Mouse (Mus musculus) kidney, adult 2 months (tissue): Measurements from ENCODE around the gene Arl8a. TPM values are rescaled to one million over a fixed set of nuclear protein-coding genes. Genes with fewer than 3 reads are reported as not detected.
A peak's percentile ranks its signal among the peaks of the same experiment; 100 is the strongest.

Experiments used
- DNase-seq: peaks from one replicate; pipeline ENCODE4 v3.0.0; 2021
- H3K27ac ChIP-seq: fragments of 200-500 bp; 2 replicates; pipeline ENCODE4 v1.5.1; 2012; ENCODE audit warnings: low read depth, low read length, control low read depth, inconsistent platforms; ENCODE audit not compliant: insufficient read depth
- H3K27me3 ChIP-seq: fragments of 200-500 bp; replicated peaks from 2 replicates; pipeline ENCODE4 v1.6.1; 2012; ENCODE audit warnings: mild to moderate bottlenecking, moderate library complexity, low read length, inconsistent platforms; ENCODE audit not compliant: control insufficient read depth, insufficient read depth
- H3K36me3 ChIP-seq: fragments of 200-500 bp; 2 replicates; pipeline ENCODE4 v1.6.1; 2012; ENCODE audit warnings: mild to moderate bottlenecking, moderate library complexity, low read length, inconsistent platforms; ENCODE audit not compliant: control insufficient read depth, insufficient read depth
- H3K4me1 ChIP-seq: fragments of 200-500 bp; 2 replicates; pipeline ENCODE4 v1.6.1; 2011; ENCODE audit warnings: low read length; ENCODE audit not compliant: control insufficient read depth, insufficient read depth
- H3K4me3 ChIP-seq: fragments of 200-500 bp; 2 replicates; pipeline ENCODE4 v1.5.1; 2011; ENCODE audit warnings: mild to moderate bottlenecking, low read depth, low read length, control low read depth; ENCODE audit not compliant: insufficient read depth
- CTCF ChIP-seq: fragments of 200-500 bp; conservative IDR thresholded peaks from 2 replicates; pipeline ENCODE4 v1.5.1; 2011; ENCODE audit warnings: low read depth, mild to moderate bottlenecking, control low read depth, low read length, moderate library complexity, mixed read lengths; ENCODE audit not compliant: insufficient read depth, insufficient read length
- POLR2A ChIP-seq: fragments of 200-500 bp; IDR thresholded peaks from one replicate; pipeline ENCODE4 v1.6.1; 2011; ENCODE audit warnings: low read depth, low read length, control low read depth
- whole genome bisulfite sequencing: fragments of 180-500 bp; shearing (Covaris S2); methylation state at CpG from one replicate; pipeline ENCODE4 v1.1.7; 2018; 5-methylcytosine and 5-hydroxymethylcytosine counted together
- polyA plus RNA-seq: library from polyadenylated mRNA; depleted of rRNA; stranded (reverse); fragments of >200 nt; gene quantifications from 2 replicates; pipeline ENCODE4 v1.2.3, GENCODE M21; 2012

Gene Arl8a
- polyA plus RNA-seq, 1 experiment = 107 TPM

GRCm38 (mm10) chr1:135180830-135181229, 34.2 kb downstream of the Arl8a start:
- H3K27ac ChIP-seq = no peak overlapping the region
- WGBS = 81% methylated on average over 10 of the region's 10 CpGs
- H3K36me3 ChIP-seq = no peaks in the 10 kb centered on the region
- DNase-seq = no peak
- no peak for TF ChIP-seq CTCF
- no peak for TF ChIP-seq POLR2A
- H3K27me3 ChIP-seq = no peaks in the 10 kb centered on the region
- H3K4me1 ChIP-seq = peaks cover 28% of the 10 kb centered on the region
- H3K4me3 ChIP-seq = no peak overlapping the region

- TF ChIP-seq POLR2A (no peak), CTCF (no peak)
- Histone ChIP-seq H3K4me1 (peaks cover 28% of the 10 kb centered on the region), H3K27me3 (no peaks in the 10 kb centered on the region), H3K27ac (peak overlapping the region; percentile 49; the same call in 1 of the 2 replicates), H3K36me3 (no peaks in the 10 kb centered on the region), H3K4me3 (no peak overlapping the region)
- 64% methylated on average over 4 of the region's 4 CpGs for WGBS
- DNase-seq = no peak
Measured at GRCm38 (mm10) chr1:135181275-135181674, 34.7 kb downstream of the Arl8a start.

GRCm38 (mm10) chr1:135181880-135182623, 35.4 kb downstream of the Arl8a start:
- 44% methylated on average over 8 of the region's 8 CpGs for WGBS
- H3K4me3 ChIP-seq = no peak overlapping the region
- H3K36me3 ChIP-seq = no peaks in the 10 kb centered on the region
- DNase-seq = peak; percentile 94
- H3K27ac ChIP-seq = peak overlapping the region; percentile 49
- peaks cover 28% of the 10 kb centered on the region for H3K4me1 ChIP-seq
- no peak for TF ChIP-seq CTCF
- TF ChIP-seq POLR2A = no peak
- no peaks in the 10 kb centered on the region for H3K27me3 ChIP-seq

- DNase-seq = no peak
- H3K27ac ChIP-seq = no peak overlapping the region
- TF ChIP-seq POLR2A = no peak
- no peaks in the 10 kb centered on the region for H3K36me3 ChIP-seq
- peaks cover 28% of the 10 kb centered on the region for H3K4me1 ChIP-seq
- WGBS = 68% methylated on average over 3 of the region's 3 CpGs
- no peaks in the 10 kb centered on the region for H3K27me3 ChIP-seq
- H3K4me3 ChIP-seq = no peak overlapping the region
Measured at GRCm38 (mm10) chr1:135182975-135183374, 36.4 kb downstream of the Arl8a start.

- peak; percentile 34 for DNase-seq
- WGBS = 67% methylated on average over 4 of the region's 4 CpGs
- peaks cover 28% of the 10 kb centered on the region for H3K4me1 ChIP-seq
- no peak for TF ChIP-seq POLR2A
- no peak for TF ChIP-seq CTCF
- no peak overlapping the region for H3K4me3 ChIP-seq
- no peaks in the 10 kb centered on the region for H3K27me3 ChIP-seq
- H3K36me3 ChIP-seq = no peaks in the 10 kb centered on the region
- no peak overlapping the region for H3K27ac ChIP-seq
Measured at GRCm38 (mm10) chr1:135183448-135183847, 36.8 kb downstream of the Arl8a start.

- Histone ChIP-seq H3K27ac (no peak overlapping the region), H3K4me3 (no peak overlapping the region), H3K27me3 (no peaks in the 10 kb centered on the region), H3K36me3 (no peaks in the 10 kb centered on the region), H3K4me1 (peaks cover 25% of the 10 kb centered on the region)
- TF ChIP-seq POLR2A = no peak
- 63% methylated on average over 11 of the region's 11 CpGs for WGBS
- no peak for DNase-seq
Measured at GRCm38 (mm10) chr1:135183941-135184570, 37.4 kb downstream of the Arl8a start.

- H3K27ac ChIP-seq = no peak overlapping the region
- H3K36me3 ChIP-seq = no peaks in the 10 kb centered on the region
- DNase-seq = no peak
- no peaks in the 10 kb centered on the region for H3K27me3 ChIP-seq
- TF ChIP-seq CTCF (no peak), POLR2A (no peak)
- H3K4me3 ChIP-seq = no peak overlapping the region
- H3K4me1 ChIP-seq = peaks cover 17% of the 10 kb centered on the region
- 89% methylated on average over 5 of the region's 5 CpGs for WGBS
Measured at GRCm38 (mm10) chr1:135185936-135186335, 39.3 kb downstream of the Arl8a start.
